Mouse (Mus musculus) lung, adult 2 months (tissue): ENCODE measurements at regions not wholly inside any gene's neighbourhood (a gene's known extent, or its start where the extent isn't known, plus 50 kb on each side); places are given as distances from the start of the nearest gene placed in this dataset.

Experiments used
- CTCF ChIP-seq: fragments of 200-500 bp; IDR thresholded peaks from 2 replicates; pipeline ENCODE4 v1.5.1; 2011; ENCODE audit warnings: mild to moderate bottlenecking, low read length, control low read depth; ENCODE audit not compliant: insufficient read depth
- POLR2A ChIP-seq: fragments of 200-500 bp; IDR thresholded peaks from 2 replicates; pipeline ENCODE4 v1.6.1; 2011; ENCODE audit warnings: low read depth, mild to moderate bottlenecking, control low read depth, low read length, borderline replicate concordance; ENCODE audit errors: extremely low read depth

DNA sequence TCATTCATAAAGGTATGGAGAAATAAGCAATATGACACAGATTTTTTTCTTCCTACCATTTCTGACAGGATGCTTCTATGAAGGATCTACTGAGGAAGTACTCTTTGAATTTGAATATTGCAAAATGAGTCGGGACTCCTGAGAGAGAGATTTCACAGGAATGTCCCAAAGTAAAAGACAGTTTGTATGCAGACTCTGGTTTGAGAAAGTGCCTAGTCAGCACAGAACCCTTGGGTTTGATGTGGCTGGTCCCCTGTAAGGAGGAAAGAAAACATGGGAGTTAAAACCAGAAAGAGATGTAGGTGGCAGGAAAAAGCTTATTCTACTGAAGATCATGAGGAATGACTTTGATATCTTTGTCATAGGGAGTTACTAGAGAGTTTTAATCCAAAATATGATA lies 405.6 kb upstream of the Klf4 start:
- no peak for TF ChIP-seq CTCF
- no peak for TF ChIP-seq POLR2A
